Mouse (Mus musculus) liver, embryonic 11.5 days (tissue): Measurements from ENCODE around the gene Stk33. TPM values are rescaled to one million over a fixed set of nuclear protein-coding genes. Genes with fewer than 3 reads are reported as not detected.

ENCODE experiments used
- polyA plus RNA-seq: library from polyadenylated mRNA; unstranded; fragments of >200 nt; fragmentation: Nextera tagmentation; extraction: Ambion mirVana; gene quantifications from 2 replicates; pipeline ENCODE4 v1.2.1, GENCODE M21; 2014

Gene Stk33
- polyA plus RNA-seq, 1 experiment from 2014 or later = not detected

Other genes starting within 250 kb of the Stk33 start
- gene Trim66, start 69.1 kb upstream of the Stk33 start, polyA plus RNA-seq = 0.01 and 0.11 TPM in 2 replicates
- 184 and 208 TPM in 2 replicates for gene Rpl27a, start 80.1 kb upstream of the Stk33 start, polyA plus RNA-seq